ENCODE assay signal across 24 mouse cellular contexts in the genomic region with DNA sequence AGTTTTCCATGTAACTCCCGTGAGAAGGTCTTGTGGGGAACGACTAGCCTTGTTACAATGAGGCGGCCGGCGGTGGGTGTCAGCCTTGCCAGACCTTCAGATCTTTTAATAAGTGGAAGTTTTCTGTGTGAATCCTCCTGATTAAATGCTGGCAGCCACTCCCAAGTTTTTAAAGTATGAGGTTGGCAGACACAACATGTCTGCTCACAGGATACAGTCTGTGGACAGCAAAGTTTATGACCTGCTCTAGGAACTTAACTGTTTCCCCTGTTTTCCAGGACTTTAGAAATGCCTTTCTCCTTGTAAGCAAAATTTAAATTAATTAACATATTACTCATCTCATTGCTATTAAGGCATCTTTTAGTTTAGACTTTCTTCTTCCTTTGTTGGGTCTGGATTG.
DNase-seq lines count a peak whose midpoint lies in the region; ATAC-seq and TF ChIP-seq lines count a peak whose summit lies in the region.
"Had no signal": no experiment of that assay in that cellular context is flagged by ENCODE, and none has a peak within 500 bp of the region (broad histone marks: within the 10 kb centered on the region; RNA-seq: fewer than 3 reads in every experiment).

No protein-coding gene starts in this region.

- no peaks in the 10 kb centered on the region for H3K27me3 ChIP-seq in forebrain, embryonic 15.5 days
- no peaks in the 10 kb centered on the region for H3K27me3 ChIP-seq in forebrain, embryonic 10.5 days (ENCODE audit: poor library complexity, severe bottlenecking)
- H3K27me3 ChIP-seq in forebrain, embryonic 16.5 days (replicated peaks; ENCODE audit: control insufficient read depth, insufficient read depth, low read length), result no peaks in the 10 kb centered on the region
- H3K27me3 ChIP-seq: CH12.LX; embryonic facial prominence, embryonic 12.5 days; hindbrain, embryonic 12.5 days had no signal

- WGBS in forebrain, embryonic 15.5 days, result 48% methylated on average over 5 of the region's 5 CpGs
- 95% methylated on average over 5 of the region's 5 CpGs for WGBS in forebrain, embryonic 10.5 days
- WGBS in forebrain, embryonic 16.5 days, result 48% methylated on average over 5 of the region's 5 CpGs

- DNase-seq in forebrain, embryonic 10.5 days (ENCODE audit: extremely low spot score, low spot score), result no peak
- DNase-seq in lung, postnatal 10 days, result peak; percentile 16
- no peak for DNase-seq in lung, postnatal 14 days
- DNase-seq in brain, embryonic 14.5 days (ENCODE audit: low read depth), result peak; percentile 71
- DNase-seq in right cerebral cortex, postnatal 10 days (ENCODE audit: low spot score in 2 of 2), result no peak
- DNase-seq: adrenal gland, adult 8-10 months; adrenal gland, postnatal 36 days; cerebellum, adult 11-12 months; cerebellum, adult 9-10 months; cerebellum, postnatal 25 days; gastrocnemius, adult 2 months; gastrocnemius, postnatal 25 days; heart, adult 11 months; heart, postnatal 10 days; heart, postnatal 4 days had no signal

- H3K4me2 ChIP-seq in forebrain, embryonic 15.5 days (replicated peaks), result no peak overlapping the region
- no peak overlapping the region for H3K4me2 ChIP-seq in forebrain, embryonic 16.5 days (ENCODE audit: low read length)
- H3K4me2 ChIP-seq: embryonic facial prominence, embryonic 12.5 days; hindbrain, embryonic 12.5 days had no signal

- peaks cover 59% of the 10 kb centered on the region for H3K4me1 ChIP-seq in forebrain, embryonic 15.5 days
- peaks cover 4% of the 10 kb centered on the region for H3K4me1 ChIP-seq in forebrain, embryonic 10.5 days
- H3K4me1 ChIP-seq in forebrain, embryonic 16.5 days (replicated peaks; ENCODE audit: control insufficient read depth, insufficient read depth, low read length), result peaks cover 45% of the 10 kb centered on the region
- H3K4me1 ChIP-seq: heart, embryonic 10.5 days had no signal

- H3K36me3 ChIP-seq in forebrain, embryonic 15.5 days, result no peaks in the 10 kb centered on the region
- no peaks in the 10 kb centered on the region for H3K36me3 ChIP-seq in forebrain, embryonic 10.5 days (replicated peaks)
- no peaks in the 10 kb centered on the region for H3K36me3 ChIP-seq in forebrain, embryonic 16.5 days (ENCODE audit: control insufficient read depth, insufficient read depth)
- H3K36me3 ChIP-seq: embryonic facial prominence, embryonic 12.5 days; heart, embryonic 10.5 days; hindbrain, embryonic 12.5 days had no signal

- TF ChIP-seq CTCF in brain, embryonic 14.5 days (IDR thresholded peaks at IDR 0.05; ENCODE audit: borderline replicate concordance, extremely low read depth, insufficient read depth, insufficient read length), result no peak

- H3K9me3 ChIP-seq in forebrain, embryonic 15.5 days, result no peaks in the 10 kb centered on the region
- no peaks in the 10 kb centered on the region for H3K9me3 ChIP-seq in forebrain, embryonic 10.5 days
- no peaks in the 10 kb centered on the region for H3K9me3 ChIP-seq in forebrain, embryonic 16.5 days (ENCODE audit: control insufficient read depth, low read length)
- H3K9me3 ChIP-seq: embryonic facial prominence, embryonic 12.5 days; heart, embryonic 10.5 days; hindbrain, embryonic 12.5 days had no signal

- H3K27ac ChIP-seq in forebrain, embryonic 15.5 days (replicated peaks), result peak overlapping the region; percentile 86
- H3K27ac ChIP-seq in forebrain, embryonic 10.5 days, result no peak overlapping the region
- peak overlapping the region; percentile 75 for H3K27ac ChIP-seq in forebrain, embryonic 16.5 days (ENCODE audit: low read length)
- H3K27ac ChIP-seq: embryonic facial prominence, embryonic 12.5 days; gastrocnemius, adult 2 months; heart, embryonic 10.5 days; hindbrain, embryonic 12.5 days had no signal

- no peak overlapping the region for H3K4me3 ChIP-seq in forebrain, embryonic 15.5 days
- no peak overlapping the region for H3K4me3 ChIP-seq in forebrain, embryonic 10.5 days
- H3K4me3 ChIP-seq in forebrain, embryonic 16.5 days (replicated peaks; ENCODE audit: low read length), result no peak overlapping the region
- H3K4me3 ChIP-seq: embryonic facial prominence, embryonic 12.5 days; gastrocnemius, adult 2 months; heart, embryonic 10.5 days; hindbrain, embryonic 12.5 days had no signal

- no peak for TF ChIP-seq POLR2A in brain, embryonic 14.5 days (IDR thresholded peaks at IDR 0.05; ENCODE audit: borderline replicate concordance, extremely low read depth, insufficient read depth, insufficient read length, poor library complexity, severe bottlenecking)

- ATAC-seq in forebrain, embryonic 15.5 days (replicated peaks), result peak; percentile 30
- ATAC-seq in forebrain, embryonic 16.5 days, result peak; percentile 41
- ATAC-seq: hindbrain, embryonic 16.5 days; inflammation-experienced regulatory T-cells, adult 6 months; intestine, postnatal 0 days had no signal

- no peak overlapping the region for H3K9ac ChIP-seq in forebrain, embryonic 15.5 days (replicated peaks)
- no peak overlapping the region for H3K9ac ChIP-seq in forebrain, embryonic 16.5 days (replicated peaks; ENCODE audit: low read depth, low read length)
- H3K9ac ChIP-seq: embryonic facial prominence, embryonic 12.5 days; hindbrain, embryonic 12.5 days had no signal

Comparison
In these comparisons a context has a peak if more than half of its experiments do, and no peak if none do; other contexts are left out.
1. DNase-seq: peak in lung, postnatal 10 days (single experiment) and brain, embryonic 14.5 days (single experiment); none in forebrain, embryonic 10.5 days (single experiment), lung, postnatal 14 days (single experiment) and right cerebral cortex, postnatal 10 days (0 of 2).